Mouse (Mus musculus) right cerebral cortex, postnatal 14 days (tissue): ENCODE measurements around the gene Ten1.

ENCODE experiments used
- DNase-seq: peaks from one replicate; pipeline ENCODE4 v3.0.0; 2022

The Ten1 gene

DNA sequence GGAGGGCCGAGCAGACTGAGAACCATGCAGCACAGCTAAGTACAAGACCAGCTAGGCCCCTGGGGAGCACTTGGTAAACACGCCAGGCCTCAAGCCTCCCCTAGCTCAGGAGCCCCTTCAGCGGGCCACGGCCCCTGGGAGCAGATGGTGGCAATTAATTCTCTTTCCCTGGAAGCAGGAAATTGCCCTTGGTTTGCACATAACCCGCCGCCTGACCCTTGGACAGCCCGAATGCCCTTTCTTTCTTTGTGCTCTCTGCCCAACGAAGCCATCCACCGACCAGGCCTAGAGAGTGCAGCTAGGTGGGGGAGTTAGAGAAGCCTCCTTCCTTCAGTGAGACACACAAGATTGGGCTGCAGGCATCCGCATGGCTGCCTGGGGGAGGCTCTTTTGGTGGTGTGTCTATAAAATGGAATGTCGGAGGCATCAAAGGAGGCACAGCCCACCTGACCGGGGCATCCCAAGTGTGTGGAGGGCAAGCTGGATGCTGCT is 43.1 kb downstream of the Ten1 start:
- no peak for DNase-seq

DNA sequence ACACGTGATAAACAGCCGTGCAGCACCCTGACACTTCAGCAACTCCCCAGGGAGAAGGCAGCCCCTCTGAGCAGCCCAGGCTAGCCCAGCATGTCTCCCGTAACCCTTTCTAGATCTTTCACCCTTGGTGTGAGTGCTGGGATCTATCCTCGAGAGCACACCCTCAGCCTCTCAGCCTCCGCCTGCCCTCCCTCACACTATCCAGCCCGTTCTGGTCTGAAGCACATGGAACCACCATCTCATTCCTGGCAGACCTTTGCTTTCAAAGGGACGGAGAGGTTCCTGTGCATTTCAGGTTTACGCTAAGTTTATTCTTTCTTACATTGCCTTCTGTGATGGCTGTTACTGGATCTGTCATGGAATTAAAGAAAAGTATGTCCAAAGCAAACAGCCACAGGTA is 45.9 kb downstream of the Ten1 start:
- DNase-seq = no peak

DNA sequence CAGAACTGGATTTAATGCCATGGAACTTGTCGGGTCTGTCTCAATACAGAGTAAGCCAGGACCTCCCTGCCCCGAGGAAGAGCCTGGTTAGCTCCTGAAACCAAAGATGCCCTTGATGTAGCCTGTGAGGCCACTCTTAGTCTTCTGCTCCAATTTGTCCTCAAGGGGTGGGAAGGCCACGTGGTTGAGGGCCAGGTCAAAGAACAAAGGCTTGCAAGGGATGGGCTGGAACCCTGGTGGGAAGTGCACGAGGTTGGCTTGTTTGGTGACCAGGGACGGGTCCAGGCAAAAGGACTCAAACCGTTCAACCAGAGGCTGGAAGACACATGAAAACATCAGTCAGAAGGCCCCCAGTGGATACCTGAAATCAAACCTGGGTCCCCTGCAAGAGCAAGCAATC is 47.0 kb downstream of the Ten1 start:
- no peak for DNase-seq

DNA sequence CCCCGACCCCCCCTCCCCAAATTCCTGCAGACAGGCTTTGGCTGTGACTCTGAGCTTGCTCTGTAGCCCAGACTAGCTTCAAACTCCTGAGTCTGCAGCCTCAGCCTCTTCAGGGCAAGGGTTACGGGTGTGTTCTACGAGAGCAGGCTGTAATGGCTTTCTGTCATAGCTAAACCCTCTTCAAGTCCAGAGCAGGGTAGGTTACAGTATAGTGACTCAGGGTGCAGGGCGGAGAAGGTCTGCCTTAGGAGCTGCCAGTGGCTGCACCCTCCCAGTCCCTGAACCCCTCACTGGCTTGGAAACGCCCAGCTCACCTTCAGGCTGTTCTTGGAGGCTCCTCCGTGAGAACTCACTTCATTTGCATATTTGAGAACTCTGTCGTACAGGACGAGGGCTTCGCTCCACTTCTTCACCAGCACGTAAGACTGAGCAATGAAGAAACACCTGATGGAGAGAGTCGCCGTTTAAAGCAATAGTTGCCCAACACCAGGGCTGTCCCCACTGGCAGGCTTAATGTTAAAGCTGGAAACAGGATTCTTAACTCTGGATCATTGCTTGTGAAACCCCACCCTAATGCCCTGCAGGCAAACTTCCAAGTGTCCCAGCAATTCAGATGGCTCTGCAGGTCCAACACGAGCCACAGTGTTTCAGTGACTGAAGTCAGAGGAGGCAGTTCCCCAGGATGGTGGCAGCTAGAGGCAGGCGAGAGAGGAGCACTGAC is 49.0 kb downstream of the Ten1 start:
- no peak for DNase-seq

DNA sequence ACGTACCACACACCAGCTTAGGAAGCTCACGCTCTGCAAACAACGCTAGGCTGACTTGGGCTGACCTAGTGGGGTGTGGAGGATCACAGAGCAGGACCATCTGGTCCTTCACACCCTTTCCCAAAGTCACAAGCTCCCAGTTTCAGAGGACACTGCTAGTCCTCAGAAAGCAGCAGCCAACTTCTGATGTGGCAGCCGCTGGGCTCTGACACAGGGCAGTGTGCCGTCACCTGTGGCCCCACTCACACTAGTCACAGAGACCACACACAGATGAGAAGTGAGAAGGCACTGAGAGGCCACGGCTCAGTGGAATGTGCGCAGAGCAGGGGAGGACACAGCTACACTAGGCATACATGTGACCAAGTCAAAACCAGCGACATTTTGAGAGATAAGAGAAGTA is 52.2 kb downstream of the Ten1 start:
- no peak for DNase-seq

DNA sequence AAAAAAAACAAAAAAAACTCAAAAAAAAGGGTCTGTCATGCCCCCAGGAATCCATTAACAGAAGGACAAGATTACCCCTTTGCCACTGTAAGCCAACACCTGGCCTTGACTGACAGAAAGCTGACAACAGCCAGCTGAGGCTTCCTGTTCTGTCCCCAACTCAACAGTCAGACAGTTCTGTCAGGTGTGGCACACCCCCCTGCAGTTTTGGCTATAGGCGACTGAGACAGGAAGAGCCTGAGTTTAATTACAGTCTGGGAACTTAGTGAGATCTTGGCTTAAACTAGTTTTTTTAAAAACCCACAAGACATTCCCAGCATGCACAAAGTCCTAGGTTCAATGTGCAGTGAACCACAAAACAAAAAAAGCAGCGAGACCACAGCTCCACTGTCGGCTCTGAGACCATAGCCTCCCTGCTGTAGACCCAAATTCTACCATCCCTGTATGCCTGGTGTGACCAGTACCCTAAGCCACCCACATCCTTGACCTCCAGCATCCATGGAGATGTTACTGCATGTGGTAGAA is 54.5 kb downstream of the Ten1 start:
- no peak for DNase-seq

DNA sequence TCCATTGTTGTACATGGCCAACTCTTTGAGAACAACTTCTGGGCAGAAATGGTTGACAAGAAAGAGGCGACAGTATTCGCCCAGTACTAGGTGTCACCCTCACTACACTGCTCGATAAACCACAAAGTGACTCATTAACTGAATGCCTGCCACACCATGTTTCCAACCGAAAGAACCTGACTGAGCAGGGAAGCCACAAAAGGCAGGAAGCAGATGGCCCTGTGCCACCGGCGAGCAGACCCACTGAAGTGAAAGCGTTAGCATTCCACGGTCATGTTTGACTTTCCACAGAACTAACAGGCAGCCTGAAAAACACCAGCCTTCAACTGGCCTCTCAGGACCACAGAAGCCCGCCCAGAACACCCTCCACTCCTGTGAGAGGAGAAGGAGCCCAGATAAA is 56.0 kb downstream of the Ten1 start:
- no peak for DNase-seq

DNA sequence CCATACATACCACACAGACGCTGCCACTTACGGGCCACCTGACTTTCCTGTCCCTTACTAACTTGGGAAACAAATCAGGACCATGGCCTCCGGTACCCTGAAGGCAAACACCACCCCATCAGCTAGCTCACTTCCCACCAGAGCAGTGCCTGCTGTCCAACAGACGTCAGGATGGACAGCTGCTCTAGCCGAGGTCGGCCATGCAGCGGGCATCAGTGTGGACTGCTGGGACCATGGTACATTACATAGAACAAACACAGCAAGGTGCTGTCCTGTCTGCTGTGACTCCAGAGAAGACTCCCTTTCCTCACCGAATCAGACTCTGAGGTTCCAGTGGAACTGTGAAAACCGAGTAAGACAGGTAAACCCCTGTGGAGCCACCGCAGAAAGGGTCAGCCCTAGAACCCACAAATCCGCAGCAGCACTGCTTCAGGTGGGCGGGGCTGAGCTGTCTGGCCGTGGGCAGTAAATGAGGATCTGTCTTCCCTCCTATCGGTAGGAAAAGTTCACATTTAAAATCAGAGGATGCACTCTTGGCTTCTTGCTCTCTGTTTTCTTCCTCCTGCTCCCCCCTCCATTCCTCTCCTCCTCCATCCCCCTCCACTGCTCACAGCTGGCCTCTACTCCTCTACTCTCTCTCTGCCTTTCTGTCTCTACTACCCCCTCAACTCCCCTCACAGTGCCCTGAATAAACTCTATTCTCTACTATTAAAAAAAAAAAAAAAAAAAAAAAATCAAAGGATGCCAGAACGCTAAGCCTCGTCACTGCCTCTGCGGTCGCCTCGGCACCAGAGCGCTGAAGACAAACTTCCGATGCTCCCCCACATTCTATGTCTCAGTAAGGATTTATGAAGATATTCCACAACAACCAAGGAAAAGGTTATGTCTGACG is 56.7 kb downstream of the Ten1 start:
- DNase-seq = no peak

DNA sequence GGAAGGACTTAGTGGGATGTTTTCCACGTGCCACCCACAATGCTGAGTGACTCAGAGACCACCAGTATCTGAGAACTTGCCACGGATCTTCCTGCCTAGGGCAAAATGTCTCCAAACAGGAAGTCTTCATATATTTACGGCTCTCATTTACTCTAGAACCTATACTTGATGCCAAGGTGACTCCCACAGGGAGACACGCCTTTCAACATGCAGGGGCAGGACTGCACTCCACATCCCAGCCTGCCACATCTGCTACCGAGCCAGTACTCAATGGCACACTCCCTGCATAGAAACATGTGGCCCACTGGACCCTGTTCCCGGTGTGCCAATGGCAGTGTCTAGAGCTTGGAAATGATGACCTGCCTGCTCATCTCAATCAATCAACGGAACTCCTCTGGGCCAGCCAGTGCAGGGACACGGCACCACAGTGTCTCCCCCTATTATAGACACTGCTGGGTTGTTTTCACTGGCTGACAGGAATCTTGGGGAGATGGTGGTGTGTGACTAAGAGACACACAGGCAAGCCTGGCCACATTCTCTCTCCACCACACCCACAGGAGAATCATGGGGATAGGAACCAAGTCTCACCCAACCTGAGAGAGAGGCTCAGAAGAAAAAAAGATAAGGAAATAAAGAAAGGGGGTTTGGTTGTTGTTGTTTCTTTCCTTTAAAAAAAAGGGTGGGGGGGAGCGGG is 57.5 kb downstream of the Ten1 start:
- DNase-seq = no peak

DNA sequence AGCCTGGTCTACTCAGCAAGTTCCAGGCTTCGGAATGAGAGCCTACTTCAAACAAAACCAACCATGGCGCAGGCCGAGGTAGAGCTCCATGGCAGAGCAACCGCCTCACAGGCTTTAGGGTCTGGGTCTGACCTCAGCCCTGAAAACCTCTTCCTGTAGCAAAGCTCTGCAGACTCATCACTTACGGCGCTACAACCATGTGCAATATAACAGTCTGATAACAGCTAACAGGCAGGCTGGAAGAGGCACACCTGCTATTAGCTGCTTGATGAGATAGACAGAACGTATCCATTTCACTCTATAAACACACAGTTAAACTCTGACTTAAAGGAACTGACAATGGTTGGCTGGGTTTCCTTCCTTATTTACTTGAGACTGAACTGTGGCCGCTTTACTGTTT is 60.8 kb downstream of the Ten1 start:
- no peak for DNase-seq

DNA sequence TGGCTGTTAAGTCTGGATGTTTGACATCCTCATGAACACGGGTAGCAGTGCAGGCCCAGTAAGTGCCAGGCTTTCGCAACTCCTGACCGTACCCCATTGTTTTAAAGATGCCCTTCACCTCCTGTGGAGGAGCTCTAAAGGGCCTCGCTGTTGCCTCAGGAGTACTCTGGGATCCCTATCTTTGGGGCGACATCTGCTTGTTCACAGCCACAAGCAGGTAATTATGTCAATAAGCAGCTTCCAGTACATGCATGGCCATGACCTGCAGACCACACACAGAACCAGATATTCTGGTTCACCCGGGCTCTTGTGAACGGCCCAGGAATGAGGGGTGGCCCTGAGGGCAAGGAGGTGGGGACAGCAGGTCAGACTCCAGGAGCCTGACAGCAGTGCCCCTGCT is 61.6 kb downstream of the Ten1 start:
- no peak for DNase-seq
